Mouse (Mus musculus) thymus, postnatal 4 days (tissue): ENCODE results near the gene Kidins220.

Source experiments
- DNase-seq: peaks from one replicate; pipeline ENCODE4 v3.0.0; 2021

Kidins220 gene

DNA sequence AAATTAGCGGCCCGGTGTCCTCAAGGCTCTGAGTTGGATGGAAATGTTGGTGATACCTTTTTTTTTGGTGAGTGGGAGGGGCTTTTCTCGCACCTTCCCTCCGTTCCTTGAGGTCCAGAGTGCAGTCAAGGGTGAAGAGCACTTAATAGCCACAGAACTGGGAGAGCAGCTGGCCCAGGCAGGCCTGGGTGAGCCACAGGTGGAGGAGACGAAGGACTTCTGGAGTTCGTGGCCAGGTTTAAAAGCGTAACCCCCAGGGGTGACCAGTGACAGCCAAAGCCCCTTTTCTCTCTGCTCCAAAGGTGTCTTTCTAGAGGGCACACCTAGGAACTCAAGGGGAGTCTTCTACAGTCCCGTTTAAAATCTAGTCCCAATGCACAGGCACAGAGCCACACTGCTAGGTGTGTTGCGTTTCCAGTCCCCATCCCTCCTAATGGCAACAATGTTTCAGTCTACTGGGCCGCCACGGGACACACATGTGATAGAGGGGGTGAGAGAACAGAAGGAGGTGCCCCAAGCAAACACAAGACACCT is 118.6 kb downstream of the Kidins220 start:
- DNase-seq = peak; percentile 25

DNA sequence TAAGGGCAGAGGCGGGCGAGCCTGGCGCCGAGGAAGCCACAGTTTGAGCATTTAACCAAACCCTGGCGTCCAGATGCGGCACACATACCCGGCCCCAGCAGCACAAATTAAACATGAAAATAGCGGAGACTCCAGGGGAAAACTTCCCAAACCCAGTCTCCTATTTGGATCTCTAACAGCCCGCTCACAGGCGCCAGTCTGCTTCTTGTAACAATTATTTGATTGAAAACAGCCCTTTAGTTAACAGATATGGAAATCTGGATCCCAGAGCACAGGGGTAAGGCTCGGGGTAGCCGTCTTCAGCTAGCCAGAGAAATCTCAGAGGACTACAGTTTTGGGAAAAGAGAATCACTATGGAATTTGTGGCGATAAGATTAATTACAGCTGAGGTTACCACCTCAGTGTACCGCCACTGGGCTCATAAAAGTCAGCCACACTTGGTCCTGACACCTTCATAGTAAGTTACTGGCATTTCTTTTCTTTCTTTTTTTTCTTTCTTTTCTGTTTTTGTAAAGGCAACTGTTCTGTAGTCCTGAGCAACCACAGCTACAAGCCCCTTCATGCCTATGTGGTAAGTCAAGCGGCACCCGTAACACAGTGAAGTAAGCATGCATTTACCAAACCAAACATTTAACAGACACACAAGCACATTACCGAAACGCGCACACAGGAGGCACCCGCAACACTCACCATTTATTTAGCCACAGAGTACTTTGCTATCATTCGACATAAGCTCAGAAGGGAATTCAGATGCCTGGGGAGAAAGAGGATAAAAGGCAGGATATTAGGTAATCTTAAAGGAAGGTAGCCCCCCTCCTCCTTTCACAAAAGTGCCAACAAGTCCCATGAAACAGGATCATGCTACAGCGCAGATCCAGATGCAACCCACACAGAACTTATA is 120.1 kb downstream of the Kidins220 start:
- peak; percentile 42 for DNase-seq

DNA sequence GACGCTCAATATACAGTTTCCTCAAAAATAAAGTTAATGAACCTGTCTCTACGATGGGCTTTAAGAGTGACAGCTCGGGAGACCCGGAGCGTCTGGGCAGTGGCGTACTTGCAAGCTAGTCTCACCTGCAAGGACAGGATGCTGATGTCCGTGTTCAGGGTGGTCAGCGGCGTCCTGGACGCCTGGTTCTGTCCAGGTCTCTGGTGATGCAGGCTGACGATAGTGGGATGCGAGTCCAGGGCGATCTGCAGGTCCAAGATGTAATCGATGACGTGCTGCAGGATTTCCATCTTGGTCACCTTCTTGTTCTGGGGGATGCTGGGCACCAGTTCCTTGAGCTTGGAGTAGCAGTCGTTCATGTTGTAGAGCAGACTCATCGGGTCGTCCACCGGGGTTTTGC is 120.8 kb downstream of the Kidins220 start:
- DNase-seq = no peak

DNA sequence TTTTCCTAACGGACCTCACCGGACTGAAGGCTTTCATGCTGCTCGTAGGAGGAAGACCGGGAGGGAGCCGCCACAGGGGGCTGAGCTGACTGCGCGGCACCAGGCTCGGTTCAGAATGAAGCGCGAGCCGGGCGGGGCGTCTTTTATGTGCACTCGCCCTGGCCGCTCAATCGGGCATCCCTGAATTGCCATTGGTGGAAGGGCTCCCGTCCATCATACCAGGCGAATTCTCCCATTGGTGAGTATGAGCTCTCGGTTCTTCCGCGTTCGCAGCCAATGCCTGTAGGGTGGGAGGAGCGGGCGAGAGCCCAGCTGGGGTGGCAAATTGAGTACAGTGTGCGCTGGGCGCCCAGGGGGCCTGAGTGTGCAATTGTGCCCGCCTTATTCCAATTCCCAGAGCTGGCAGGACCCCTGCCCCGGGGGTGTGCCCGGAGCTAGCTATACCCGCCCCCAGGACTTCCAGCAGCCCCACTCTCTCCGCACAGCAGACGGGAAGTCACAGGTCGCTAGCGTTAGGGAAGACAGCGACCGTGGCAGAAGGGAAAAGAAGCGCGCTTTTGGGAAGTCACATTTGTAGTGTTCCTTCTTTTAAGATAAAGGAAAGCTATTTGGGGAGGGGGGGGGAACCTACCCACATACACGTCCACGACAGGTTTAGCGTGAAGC is 121.4 kb downstream of the Kidins220 start:
- DNase-seq = peak; percentile 94

DNA sequence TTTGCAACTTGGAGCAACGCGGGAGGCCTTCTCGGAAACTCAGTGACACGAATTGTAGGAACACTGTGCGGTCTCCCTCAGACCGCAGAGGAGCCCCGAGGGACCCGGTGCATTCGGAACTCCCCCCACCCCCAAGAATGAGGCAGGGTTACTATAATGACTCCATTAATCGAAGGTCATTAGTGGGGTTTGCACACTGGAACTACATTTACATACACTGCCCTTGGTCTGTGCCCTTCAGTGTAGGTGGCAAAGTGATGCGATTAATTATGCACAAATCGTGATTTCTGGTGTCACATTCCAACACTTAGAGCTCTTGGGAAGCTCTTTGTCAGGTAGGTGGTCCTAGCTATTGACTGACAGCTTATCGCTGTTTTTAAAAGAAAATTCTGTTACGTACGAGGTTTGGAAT is 121.9 kb downstream of the Kidins220 start:
- no peak for DNase-seq

DNA sequence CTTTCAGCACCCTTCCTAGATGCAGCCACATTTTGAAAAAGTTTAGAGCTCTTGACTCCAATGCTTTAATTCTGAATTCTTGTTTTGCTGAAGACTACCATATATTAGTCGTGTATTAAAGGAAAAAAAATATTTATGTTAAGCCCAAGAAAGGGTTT is 122.2 kb downstream of the Kidins220 start, which contains the start of gene Id2:
Id2 (minus strand) TSS at position 89 of the 158 bp plus-strand sequence.
- DNase-seq = no peak

DNA sequence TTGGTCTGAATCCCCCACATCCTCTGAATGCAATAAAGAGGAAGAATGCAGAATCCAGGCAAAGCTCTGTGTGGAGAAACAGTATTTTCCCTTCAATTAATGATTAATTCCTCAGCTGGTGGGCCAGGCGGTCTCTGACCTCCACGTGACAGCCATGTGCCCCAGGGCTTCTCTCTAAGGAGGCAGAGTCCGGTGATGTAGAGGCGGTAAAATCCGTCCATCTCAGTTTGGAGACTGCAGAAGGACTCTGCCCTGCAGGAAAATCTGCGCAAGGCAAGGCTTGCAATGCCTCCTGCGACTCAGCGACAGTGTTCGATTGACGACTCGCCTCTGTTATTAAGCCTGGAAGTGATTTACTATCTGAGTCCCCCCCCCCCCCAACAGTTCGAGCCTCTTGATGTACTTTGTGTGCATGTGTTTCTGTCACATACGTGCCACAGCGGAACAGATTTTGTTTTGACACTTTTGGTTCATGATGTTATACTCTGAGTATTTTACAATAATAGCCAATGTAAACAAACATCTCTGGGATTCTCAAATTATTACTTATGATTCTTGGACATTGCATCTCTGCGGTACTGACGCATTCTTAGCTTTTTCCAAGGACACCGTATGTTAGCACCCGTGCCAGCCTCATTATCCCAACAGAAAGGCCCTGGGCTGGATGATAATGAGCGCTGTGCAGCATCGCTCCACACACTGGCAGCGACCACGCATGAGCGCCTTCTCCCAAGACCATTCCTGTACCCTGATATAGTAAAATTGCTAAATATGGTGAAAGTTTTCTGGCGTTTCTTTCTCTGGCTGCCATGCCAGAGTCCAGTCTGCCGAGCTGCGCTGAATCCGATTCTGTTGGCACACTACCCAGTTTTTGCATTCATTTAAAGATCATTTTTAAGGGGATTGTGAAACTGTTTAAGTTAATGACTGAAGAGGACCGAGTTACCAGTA is 122.8 kb downstream of the Kidins220 start:
- DNase-seq = peak; percentile 25

DNA sequence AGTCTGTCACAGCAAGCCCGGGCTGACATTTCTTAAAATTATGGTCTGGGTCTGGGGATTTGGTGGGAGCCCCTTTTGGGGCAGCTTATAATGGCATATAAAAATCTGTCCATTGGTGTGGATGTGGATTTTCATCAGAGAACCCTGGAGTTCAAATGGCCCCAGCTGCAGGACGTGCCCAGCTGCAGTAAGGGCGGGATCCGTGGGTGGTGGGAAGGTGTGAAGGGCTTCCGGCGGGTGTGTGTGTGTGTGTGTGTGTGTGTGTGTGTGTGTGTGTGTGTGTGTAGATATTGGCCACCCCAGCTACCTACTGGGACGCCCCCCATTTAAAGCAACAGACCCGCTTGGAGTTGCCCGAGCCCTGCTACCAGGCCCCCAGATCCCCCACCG is 123.4 kb downstream of the Kidins220 start:
- peak; percentile 61 for DNase-seq

DNA sequence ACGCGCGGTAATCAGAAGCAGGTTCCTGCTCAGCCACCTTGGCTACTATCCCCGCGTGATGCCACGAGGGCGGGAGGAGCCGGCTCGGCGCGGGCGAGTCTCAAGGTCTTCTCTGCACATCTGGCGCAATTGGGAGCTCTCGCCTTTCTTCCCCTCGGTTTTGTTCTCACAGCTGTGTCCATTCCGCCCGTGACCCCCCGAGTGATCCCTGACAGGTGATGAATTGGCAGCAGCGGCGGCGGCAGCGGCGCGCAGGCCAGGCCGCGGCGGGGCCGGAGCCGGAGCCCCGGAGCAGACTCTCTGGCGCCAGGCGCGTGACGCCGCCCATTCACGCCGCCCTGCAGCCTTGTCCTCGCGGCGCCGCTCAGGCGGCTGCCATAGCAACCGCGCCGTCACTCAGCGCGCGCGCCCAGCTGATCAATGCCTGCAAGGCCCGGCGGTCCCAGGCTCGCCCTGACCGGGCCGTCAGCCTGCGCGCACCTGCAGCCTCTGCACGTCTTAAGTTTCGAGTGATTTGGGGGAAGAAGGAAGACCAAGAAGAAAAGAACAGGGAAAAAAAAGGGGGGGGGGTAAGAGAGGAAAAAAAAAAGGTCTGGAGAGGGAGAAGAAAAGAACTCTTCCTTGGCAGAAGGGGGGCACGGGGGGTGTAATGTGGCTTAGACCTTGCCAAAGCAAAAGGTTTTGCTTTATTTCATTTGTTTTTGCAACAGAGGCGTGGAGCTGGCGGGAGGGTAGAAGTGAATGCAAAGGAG is 124.0 kb downstream of the Kidins220 start:
- peak; percentile 73 for DNase-seq

DNA sequence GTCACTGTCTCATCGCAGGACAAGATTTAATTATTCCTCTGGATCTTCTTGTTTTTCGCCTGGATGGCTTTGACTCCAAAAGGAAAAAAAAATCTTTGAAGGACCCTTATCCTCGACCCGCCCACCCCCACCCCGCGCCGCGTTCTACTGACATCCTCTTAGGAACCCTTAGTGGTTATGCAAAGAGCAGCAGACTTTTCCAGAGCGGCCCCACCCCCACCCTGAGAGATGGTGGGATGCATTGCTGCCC is 124.5 kb downstream of the Kidins220 start:
- DNase-seq = peak; percentile 36

DNA sequence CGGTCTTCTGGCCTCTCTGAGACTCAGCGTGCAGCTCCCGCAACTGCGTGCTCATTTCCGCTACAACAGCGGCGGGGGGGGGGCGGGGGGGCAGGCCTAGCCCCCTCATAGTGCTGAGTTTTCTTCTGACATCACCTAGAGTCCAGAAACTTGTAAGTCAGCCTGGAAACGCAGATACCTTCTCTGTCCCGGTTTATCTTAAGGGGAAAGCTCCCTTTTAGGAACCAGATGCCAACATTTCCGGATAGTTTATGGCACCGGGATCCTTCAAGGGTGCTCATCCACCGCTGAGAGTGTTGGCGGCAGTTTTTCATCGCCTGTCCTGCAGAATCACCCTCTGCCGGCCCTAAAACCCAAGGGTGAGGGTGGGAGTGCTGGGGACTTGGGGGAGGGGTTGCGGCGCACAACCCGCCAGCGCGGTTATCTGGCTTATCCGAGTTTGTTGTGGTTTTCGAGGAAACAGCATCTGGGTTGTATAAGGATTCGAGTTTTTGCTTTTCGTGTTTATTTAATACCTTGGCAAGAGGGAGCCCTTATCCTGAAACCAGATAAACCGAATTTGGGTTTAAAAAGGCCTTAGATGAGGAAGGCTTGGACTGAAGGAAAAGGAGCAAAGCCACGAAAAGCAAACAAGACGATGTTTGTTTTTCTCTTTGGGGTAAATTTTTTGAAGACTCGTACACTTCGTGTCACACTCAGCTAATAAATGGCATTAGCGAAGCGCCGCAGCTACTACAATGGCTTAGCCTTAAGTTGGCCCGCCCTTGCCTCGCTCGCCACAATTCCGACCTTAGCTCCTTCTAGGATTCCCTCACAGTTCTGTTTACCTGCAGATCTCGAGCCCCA is 125.1 kb downstream of the Kidins220 start:
- peak; percentile 40 for DNase-seq

DNA sequence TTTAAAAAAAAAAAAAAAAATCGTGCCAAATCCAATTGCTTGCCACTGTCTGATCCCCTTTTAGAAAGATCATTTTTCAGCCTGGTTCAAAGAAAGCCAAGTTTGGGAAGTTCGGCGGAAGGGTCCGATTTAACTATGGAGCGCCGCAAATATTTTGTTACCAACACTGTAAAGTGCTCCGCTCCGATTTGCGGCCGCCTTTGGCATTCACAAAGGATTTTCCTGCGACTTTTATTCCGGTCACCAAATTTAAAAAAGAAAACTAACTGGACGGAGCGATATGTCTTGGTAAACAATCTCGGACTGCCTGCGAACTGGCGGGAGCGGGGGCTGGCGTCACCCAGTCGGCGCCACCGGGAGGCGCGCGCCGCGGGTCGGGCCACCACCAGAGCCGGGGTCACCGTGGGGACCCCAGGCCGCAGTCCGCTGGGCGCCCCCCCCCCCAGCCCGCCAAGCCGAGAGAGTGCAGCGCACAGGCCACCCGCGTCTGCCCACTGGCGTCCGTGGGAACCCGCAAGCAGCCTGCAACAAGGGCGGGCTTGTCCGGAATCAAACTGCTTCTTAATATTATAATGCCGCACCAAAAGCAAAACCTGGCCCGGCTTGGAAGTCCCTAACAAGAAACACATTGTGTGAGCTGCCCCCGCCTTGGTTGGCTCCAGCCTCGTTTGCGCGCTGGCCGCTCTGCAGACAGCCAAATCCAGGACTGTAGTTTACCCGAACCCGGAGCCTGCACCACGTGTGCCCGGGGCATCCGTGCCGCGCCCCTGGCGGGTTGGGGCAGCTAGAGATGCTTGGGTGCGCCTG is 125.9 kb downstream of the Kidins220 start:
- DNase-seq = peak; percentile 53

DNA sequence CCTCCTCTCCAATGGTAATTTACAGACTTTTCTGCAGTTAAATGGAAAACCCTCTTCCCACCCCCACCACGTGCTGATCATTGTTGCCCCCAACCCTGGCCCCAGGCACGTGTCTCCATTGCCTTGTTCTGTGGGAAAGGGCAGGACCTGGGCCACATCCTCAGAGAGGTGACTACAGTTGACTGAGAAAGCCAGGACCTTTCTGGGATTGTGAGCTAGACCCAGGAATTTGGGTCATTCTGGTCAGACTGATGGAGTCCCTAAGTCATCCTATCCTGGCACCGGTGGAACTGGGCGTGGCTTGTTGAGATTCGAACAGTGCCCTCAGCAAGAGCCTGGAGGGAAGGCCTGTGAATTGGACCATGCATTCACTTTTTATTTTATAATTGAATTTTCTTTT is 126.7 kb downstream of the Kidins220 start:
- DNase-seq = no peak

DNA sequence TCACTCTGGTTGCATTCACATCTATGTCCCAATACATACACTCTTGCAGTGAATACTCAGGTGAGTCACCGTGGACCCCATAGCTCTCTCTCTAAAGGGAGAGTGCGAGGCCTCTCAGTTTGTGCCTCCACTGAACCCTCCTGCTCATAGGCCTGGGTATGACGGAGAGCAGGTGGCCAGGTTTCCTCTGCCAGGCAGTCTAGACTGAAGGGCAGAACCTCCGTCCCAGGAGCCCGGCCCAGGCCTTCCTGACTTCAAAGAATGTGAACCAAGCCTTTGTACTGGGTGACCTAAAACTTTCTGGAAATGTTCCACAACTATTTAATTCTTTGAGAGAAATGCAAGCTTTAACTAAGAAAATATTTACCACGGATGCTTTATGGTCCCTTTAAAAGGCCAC is 129.2 kb downstream of the Kidins220 start:
- DNase-seq = no peak

DNA sequence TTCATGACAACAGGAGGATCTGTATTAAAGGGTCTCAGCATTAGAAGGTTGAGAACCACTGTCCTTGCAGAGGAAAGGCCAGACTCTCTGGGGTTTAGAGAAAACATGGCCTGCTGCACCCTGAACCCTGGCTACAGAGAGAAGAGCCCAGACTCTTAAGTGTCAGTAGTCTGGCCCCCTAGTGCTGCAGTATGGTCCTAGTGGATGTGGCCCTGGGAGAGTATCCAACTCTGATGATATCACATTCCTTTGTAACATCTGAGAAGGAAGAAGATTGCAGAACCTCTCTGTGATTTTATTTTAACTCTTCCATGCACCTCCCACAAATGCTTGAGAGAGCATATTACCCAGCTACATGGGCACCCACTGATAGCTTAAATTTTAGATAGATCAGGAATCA is 129.8 kb downstream of the Kidins220 start:
- no peak for DNase-seq

DNA sequence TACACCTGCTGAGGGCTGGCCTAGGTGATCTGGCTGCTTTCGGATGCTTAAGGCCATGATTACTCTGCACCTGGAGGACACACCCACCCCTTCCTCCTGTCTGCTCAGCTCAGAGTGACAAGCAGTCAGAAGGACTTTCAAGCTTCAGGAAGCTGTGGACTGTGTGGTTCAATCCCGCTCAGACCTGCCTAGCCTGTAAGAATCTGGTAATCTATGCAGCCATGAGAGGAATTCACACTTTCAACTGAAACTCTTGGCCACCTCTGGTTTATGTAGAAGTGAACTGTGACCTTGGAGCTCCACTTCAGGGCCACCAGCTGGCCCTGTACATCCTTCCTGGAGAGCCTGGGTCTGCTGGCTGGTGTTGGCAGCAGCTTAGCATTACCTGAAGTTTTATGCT is 134.1 kb downstream of the Kidins220 start:
- no peak for DNase-seq

DNA sequence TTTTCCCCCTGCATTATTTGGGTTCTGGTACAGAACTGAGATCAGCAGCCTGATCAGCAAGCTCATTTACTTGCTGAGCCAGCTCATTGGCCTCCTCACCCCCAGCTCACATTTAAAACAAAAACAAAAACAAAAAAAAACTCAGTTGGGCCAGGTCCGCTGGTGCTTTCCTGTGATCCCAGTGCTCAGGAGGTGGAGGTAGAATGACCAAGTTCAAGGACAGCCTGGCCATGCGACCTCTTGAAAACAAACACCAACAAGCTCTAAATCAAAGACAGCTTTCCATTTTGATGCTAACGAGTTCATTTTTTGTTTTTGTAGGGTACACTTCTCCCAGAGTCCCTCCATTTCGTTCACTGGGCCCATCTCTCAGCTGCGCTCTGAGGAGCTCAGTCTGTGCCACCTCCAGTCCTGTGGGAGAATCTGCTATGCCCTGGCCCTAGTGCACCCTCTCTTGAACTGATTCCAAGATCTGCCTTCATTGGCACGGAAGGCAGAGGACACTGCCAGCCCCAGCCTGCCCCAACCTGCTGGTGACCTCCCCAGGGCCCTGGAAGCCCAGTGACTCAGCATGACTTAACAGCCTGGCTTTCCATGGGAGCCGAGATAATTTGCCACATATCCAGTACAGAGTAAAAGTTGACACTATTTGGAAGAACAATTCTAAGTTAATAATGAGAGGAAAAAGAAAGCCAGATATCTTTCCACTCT is 135.4 kb downstream of the Kidins220 start:
- DNase-seq = no peak

DNA sequence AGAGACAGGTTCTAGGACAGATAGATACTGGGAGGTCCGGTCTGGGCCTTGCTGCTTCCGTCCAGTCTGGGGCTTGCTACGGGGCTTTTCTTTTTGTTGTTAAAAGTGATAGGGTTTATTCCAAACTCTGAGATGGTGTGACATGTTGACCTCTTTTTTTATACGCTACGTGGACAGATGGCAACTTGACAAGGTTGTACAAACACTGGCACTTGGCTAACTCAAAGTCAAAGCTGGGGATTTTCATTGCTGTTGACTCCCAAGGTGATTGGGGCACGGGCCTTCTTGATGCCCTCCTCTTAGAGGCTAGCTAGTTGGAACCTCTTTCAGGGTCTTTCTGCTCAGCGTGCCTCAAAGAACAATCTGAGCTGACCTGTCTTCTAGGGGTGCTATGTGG is 136.0 kb downstream of the Kidins220 start:
- no peak for DNase-seq
